Mouse (Mus musculus) erythroblast, embryonic 14.5 days (primary cell): ENCODE results near the gene Lhpp.

Experiments used
- GATA1 ChIP-seq: IDR thresholded peaks from 2 replicates; pipeline ENCODE4 v1.6.1; 2012; ENCODE audit warnings: low read length, inconsistent platforms, mixed read lengths
- TAL1 ChIP-seq: IDR thresholded peaks from 3 replicates; pipeline ENCODE4 v1.6.1; 2012; ENCODE audit warnings: low read length, inconsistent platforms, mixed read lengths

DNA sequence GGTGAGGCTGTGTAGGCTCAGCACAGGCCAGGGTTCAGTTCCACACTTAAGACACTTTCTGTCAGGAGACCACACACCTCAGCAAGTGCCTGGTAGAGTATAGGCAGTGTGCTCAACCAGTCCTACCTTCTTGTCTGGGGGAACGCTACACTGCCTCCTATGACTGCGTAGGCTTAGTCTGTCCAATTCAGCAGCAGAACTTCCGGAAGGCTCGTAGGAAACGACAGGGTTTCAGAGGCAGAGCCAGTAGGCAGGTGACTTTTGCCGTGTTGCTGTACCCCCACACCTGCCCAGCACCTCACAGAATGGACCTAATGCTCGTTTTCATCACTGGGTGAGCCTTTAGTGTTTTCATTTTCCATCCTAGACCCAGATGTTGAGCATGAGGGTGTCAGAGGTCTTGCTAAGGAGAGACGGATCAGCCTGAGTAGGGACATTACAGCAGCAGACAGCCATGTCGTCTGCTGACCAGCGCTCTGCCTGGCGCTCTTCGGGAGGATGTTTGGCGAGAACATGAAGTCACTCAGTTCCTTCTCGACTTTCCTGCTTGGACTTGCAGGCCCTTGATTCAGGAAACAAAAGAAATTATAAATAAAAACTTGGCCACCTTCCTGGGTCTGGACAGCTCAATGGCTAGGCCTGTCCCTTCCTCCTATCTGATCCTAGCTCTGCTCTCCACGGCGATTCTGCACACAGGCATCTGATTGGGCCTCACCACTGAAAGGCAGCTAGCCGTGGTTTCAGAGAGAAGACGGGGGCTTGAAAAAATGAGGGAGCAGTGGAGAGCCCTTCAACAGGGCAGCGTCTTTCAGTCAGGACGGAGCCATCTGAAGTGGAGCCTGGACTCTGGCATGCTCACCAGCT lies 59.8 kb downstream of the Lhpp start:
- TF ChIP-seq GATA1, result no peak
- no peak for TF ChIP-seq TAL1
